Mouse (Mus musculus) thymus, adult 2 months (tissue): ENCODE data around the gene Akap5.

ENCODE experiments used
- CTCF ChIP-seq: fragments of 200-500 bp; IDR thresholded peaks from 2 replicates; pipeline ENCODE4 v1.5.1; 2012; ENCODE audit warnings: mild to moderate bottlenecking, control low read depth, low read length, moderate library complexity, borderline replicate concordance; ENCODE audit not compliant: control insufficient read depth, poor library complexity, insufficient read depth; ENCODE audit errors: extremely low read depth
- POLR2A ChIP-seq: fragments of 200-500 bp; IDR thresholded peaks from 2 replicates; pipeline ENCODE4 v1.6.1; 2012; ENCODE audit warnings: mild to moderate bottlenecking, low read length, control low read depth, moderate library complexity; ENCODE audit not compliant: control insufficient read depth, poor library complexity, insufficient read depth; ENCODE audit errors: extremely low read depth

GRCm38 (mm10) chr12:76300367-76300766, 24.3 kb upstream of the Akap5 start:
- TF ChIP-seq CTCF = no peak
- no peak for TF ChIP-seq POLR2A
